Mouse (Mus musculus) bone marrow, adult 2 months (tissue): ENCODE measurements around the gene Tm4sf19.

Source experiments
- CTCF ChIP-seq: fragments of 200-500 bp; IDR thresholded peaks from 2 replicates; pipeline ENCODE4 v1.5.1; 2011; ENCODE audit warnings: low read length, control low read depth; ENCODE audit not compliant: control insufficient read depth, insufficient read depth
- POLR2A ChIP-seq: fragments of 200-500 bp; IDR thresholded peaks from 2 replicates; pipeline ENCODE4 v1.6.1; 2011; ENCODE audit warnings: low read depth, mild to moderate bottlenecking, control low read depth, low read length, borderline replicate concordance; ENCODE audit not compliant: control insufficient read depth

- TF ChIP-seq CTCF (no peak), POLR2A (no peak)
Measured at GRCm38 (mm10) chr16:32456086-32456485, 55.8 kb downstream of the Tm4sf19 start.
